Mouse (Mus musculus) kidney, adult 2 months (tissue): ENCODE results near the gene Olfr617. TPM values are rescaled to one million over a fixed set of nuclear protein-coding genes. Genes with fewer than 3 reads are reported as not detected.
"Not testable (repeated sequence)": the region's sequence is repeated elsewhere in the genome, so short reads cannot be mapped to it uniquely, and the experiment has no call there.

Source experiments
- DNase-seq: peaks from one replicate; pipeline ENCODE4 v3.0.0; 2021
- H3K27ac ChIP-seq: fragments of 200-500 bp; 2 replicates; pipeline ENCODE4 v1.5.1; 2012; ENCODE audit warnings: low read depth, low read length, control low read depth, inconsistent platforms; ENCODE audit not compliant: insufficient read depth
- H3K27me3 ChIP-seq: fragments of 200-500 bp; replicated peaks from 2 replicates; pipeline ENCODE4 v1.6.1; 2012; ENCODE audit warnings: mild to moderate bottlenecking, moderate library complexity, low read length, inconsistent platforms; ENCODE audit not compliant: control insufficient read depth, insufficient read depth
- H3K36me3 ChIP-seq: fragments of 200-500 bp; 2 replicates; pipeline ENCODE4 v1.6.1; 2012; ENCODE audit warnings: mild to moderate bottlenecking, moderate library complexity, low read length, inconsistent platforms; ENCODE audit not compliant: control insufficient read depth, insufficient read depth
- H3K4me1 ChIP-seq: fragments of 200-500 bp; 2 replicates; pipeline ENCODE4 v1.6.1; 2011; ENCODE audit warnings: low read length; ENCODE audit not compliant: control insufficient read depth, insufficient read depth
- H3K4me3 ChIP-seq: fragments of 200-500 bp; 2 replicates; pipeline ENCODE4 v1.5.1; 2011; ENCODE audit warnings: mild to moderate bottlenecking, low read depth, low read length, control low read depth; ENCODE audit not compliant: insufficient read depth
- CTCF ChIP-seq: fragments of 200-500 bp; conservative IDR thresholded peaks from 2 replicates; pipeline ENCODE4 v1.5.1; 2011; ENCODE audit warnings: low read depth, mild to moderate bottlenecking, control low read depth, low read length, moderate library complexity, mixed read lengths; ENCODE audit not compliant: insufficient read depth, insufficient read length
- POLR2A ChIP-seq: fragments of 200-500 bp; IDR thresholded peaks from one replicate; pipeline ENCODE4 v1.6.1; 2011; ENCODE audit warnings: low read depth, low read length, control low read depth
- WGBS: fragments of 180-500 bp; shearing (Covaris S2); methylation state at CpG from one replicate; pipeline ENCODE4 v1.1.7; 2018; 5-methylcytosine and 5-hydroxymethylcytosine counted together
- polyA plus RNA-seq: library from polyadenylated mRNA; depleted of rRNA; stranded (reverse); fragments of >200 nt; gene quantifications from 2 replicates; pipeline ENCODE4 v1.2.3, GENCODE M21; 2012; rRNA removed

Gene Olfr617
- polyA plus RNA-seq, result not detected in 2 replicates

- H3K4me3 ChIP-seq, result no peak within 1 kb of the TSS
- no peak within 1 kb of the TSS for H3K27ac ChIP-seq
- H3K36me3 ChIP-seq, result no peaks in the 10 kb centered on the region
- no peak for TF ChIP-seq POLR2A
- TF ChIP-seq CTCF, result no peak
- no peaks in the 10 kb centered on the region for H3K4me1 ChIP-seq
- no peak for DNase-seq
- H3K27me3 ChIP-seq, result no peaks in the 10 kb centered on the region
- WGBS, result 83% methylated on average over 1 of the region's 1 CpGs
These were observed at the start of gene Olfr617 for GRCm38 (mm10) chr7:103572761-103573160. TSS of gene Olfr617 (plus strand) at chr7:103573061.

GRCm38 (mm10) chr7:103542617-103543016 is 30.2 kb upstream of the Olfr617 start, which contains the start of gene Olfr612:
TSS of gene Olfr612 (minus strand) at chr7:103542717.
- not testable (repeated sequence) for DNase-seq, H3K27ac ChIP-seq, H3K4me3 ChIP-seq, H3K4me1 ChIP-seq, H3K36me3 ChIP-seq, H3K27me3 ChIP-seq
- 79% methylated on average over 2 of the region's 2 CpGs for WGBS

GRCm38 (mm10) chr7:103547774-103548173 is 25.1 kb upstream of the Olfr617 start, which contains the start of gene Olfr613:
TSS of gene Olfr613 (plus strand) at chr7:103548074.
- no peaks in the 10 kb centered on the region for H3K27me3 ChIP-seq
- no peak within 1 kb of the TSS for H3K27ac ChIP-seq
- no peak for DNase-seq
- H3K4me1 ChIP-seq, result no peaks in the 10 kb centered on the region
- TF ChIP-seq POLR2A, result no peak
- no peak for TF ChIP-seq CTCF
- H3K36me3 ChIP-seq, result no peaks in the 10 kb centered on the region
- WGBS, result 66% methylated on average over 2 of the region's 2 CpGs
- no peak within 1 kb of the TSS for H3K4me3 ChIP-seq

- H3K27ac ChIP-seq, result no peak within 1 kb of the TSS
- 84% methylated on average over 2 of the region's 2 CpGs for WGBS
- TF ChIP-seq POLR2A (no peak), CTCF (no peak)
These were observed 17.1 kb upstream of the Olfr617 start, which contains the start of gene Olfr615 for GRCm38 (mm10) chr7:103555779-103556178. TSS of gene Olfr615 (plus strand) at chr7:103556079.

GRCm38 (mm10) chr7:103569043-103569442 is 3.8 kb upstream of the Olfr617 start, which contains the start of gene Olfr616:
TSS of gene Olfr616 (minus strand) at chr7:103569143.
- Histone ChIP-seq H3K4me3 (no peak within 1 kb of the TSS), H3K4me1 (no peaks in the 10 kb centered on the region), H3K27me3 (no peaks in the 10 kb centered on the region), H3K36me3 (no peaks in the 10 kb centered on the region), H3K27ac (no peak within 1 kb of the TSS)
- TF ChIP-seq CTCF, result no peak
- no peak for TF ChIP-seq POLR2A
- DNase-seq, result no peak
- WGBS, result 77% methylated on average over 3 of the region's 3 CpGs

More at GRCm38 (mm10) chr7:103555779-103556178, 17.1 kb upstream of the Olfr617 start, which contains the start of gene Olfr615:
- H3K4me1 ChIP-seq, result no peaks in the 10 kb centered on the region
- no peaks in the 10 kb centered on the region for H3K27me3 ChIP-seq
- no peaks in the 10 kb centered on the region for H3K36me3 ChIP-seq
- no peak within 1 kb of the TSS for H3K4me3 ChIP-seq
- no peak for DNase-seq

- Histone ChIP-seq H3K27ac (no peak within 1 kb of the TSS), H3K4me1 (no peaks in the 10 kb centered on the region), H3K27me3 (no peaks in the 10 kb centered on the region), H3K36me3 (no peaks in the 10 kb centered on the region), H3K4me3 (no peak within 1 kb of the TSS)
- WGBS, result 44% methylated on average over 2 of the region's 2 CpGs
- no peak for DNase-seq
- no peak for TF ChIP-seq CTCF
- no peak for TF ChIP-seq POLR2A
These were observed 16.9 kb downstream of the Olfr617 start, which contains the start of gene Olfr618 for GRCm38 (mm10) chr7:103589803-103590202. TSS of gene Olfr618 (plus strand) at chr7:103590103.

- H3K27ac ChIP-seq, result no peak within 1 kb of the TSS
- no peaks in the 10 kb centered on the region for H3K4me1 ChIP-seq
- no peak for TF ChIP-seq CTCF
- no peak for TF ChIP-seq POLR2A
- no peak for DNase-seq
- no peaks in the 10 kb centered on the region for H3K27me3 ChIP-seq
- H3K4me3 ChIP-seq, result no peak within 1 kb of the TSS
- H3K36me3 ChIP-seq, result no peaks in the 10 kb centered on the region
These were observed 27.4 kb downstream of the Olfr617 start, which contains the start of gene Olfr619 for GRCm38 (mm10) chr7:103600275-103600674. TSS of gene Olfr619 (plus strand) at chr7:103600575.
